Mouse (Mus musculus) c-Kit-positive CD71-negative TER-119-negative erythroid progenitor cells, embryonic 14.5 days (primary cell): Measurements from ENCODE around the gene Mark2.

Experiments used
- DNase-seq: peaks from one replicate; pipeline ENCODE4 v3.0.0-alpha.2; 2013; ENCODE audit warnings: low read depth

The Mark2 gene

GRCm38 (mm10) chr19:7266421-7266831, 75.2 kb downstream of the Mark2 start:
- DNase-seq = no peak

GRCm38 (mm10) chr19:7265478-7266191, 76.0 kb downstream of the Mark2 start:
- DNase-seq = no peak

- no peak for DNase-seq
Measured at GRCm38 (mm10) chr19:7264766-7265331, 76.8 kb downstream of the Mark2 start.

- DNase-seq = peak; percentile 74
Measured at GRCm38 (mm10) chr19:7264088-7264765, 77.4 kb downstream of the Mark2 start.

GRCm38 (mm10) chr19:7262592-7262991, 79.1 kb downstream of the Mark2 start:
- DNase-seq = no peak

GRCm38 (mm10) chr19:7261964-7262363, 79.7 kb downstream of the Mark2 start:
- DNase-seq = no peak

GRCm38 (mm10) chr19:7261476-7261875, 80.2 kb downstream of the Mark2 start:
- no peak for DNase-seq

GRCm38 (mm10) chr19:7257881-7258280, 83.8 kb downstream of the Mark2 start:
- DNase-seq = no peak

GRCm38 (mm10) chr19:7246021-7246420, 95.6 kb downstream of the Mark2 start:
- DNase-seq = no peak

- DNase-seq = peak; percentile 87
Measured at GRCm38 (mm10) chr19:7240782-7241690, 100.6 kb downstream of the Mark2 start, which contains the start of gene Naa40. TSS of gene Naa40 (minus strand) at chr19:7241183.

GRCm38 (mm10) chr19:7240291-7240690, 101.4 kb downstream of the Mark2 start:
- no peak for DNase-seq

- DNase-seq = no peak
Measured at GRCm38 (mm10) chr19:7239574-7239973, 102.1 kb downstream of the Mark2 start.

GRCm38 (mm10) chr19:7236742-7237141, 104.9 kb downstream of the Mark2 start:
- no peak for DNase-seq

GRCm38 (mm10) chr19:7236011-7236410, 105.6 kb downstream of the Mark2 start:
- DNase-seq = no peak

GRCm38 (mm10) chr19:7235461-7235860, 106.2 kb downstream of the Mark2 start:
- DNase-seq = no peak

GRCm38 (mm10) chr19:7234537-7235221, 107.0 kb downstream of the Mark2 start:
- peak; percentile 69 for DNase-seq

GRCm38 (mm10) chr19:7226511-7226914, 115.1 kb downstream of the Mark2 start:
- DNase-seq = peak; percentile 44
